Mouse (Mus musculus): ENCODE measurements around the gene Stx18.

- TF ChIP-seq GATA1 (IDR thresholded peaks at IDR 0.05; ENCODE audit: low read length) (no peak), TAL1 (IDR thresholded peaks at IDR 0.05; ENCODE audit: low read length) (no peak)
Measured at GRCm38 (mm10) chr5:38119268-38119667, 80.7 kb downstream of the Stx18 start.
